Mouse (Mus musculus): Measurements from ENCODE around the gene Sgk1. TPM values are rescaled to one million over a fixed set of nuclear protein-coding genes. Genes with fewer than 3 reads are reported as not detected.
"Not testable (repeated sequence)": the region's sequence is repeated elsewhere in the genome, so short reads cannot be mapped to it uniquely, and the experiment has no call there.

Gene Sgk1
- total RNA-seq, 2 experiments from 2014 or later, result 64.4 to 65.5 TPM

DNA sequence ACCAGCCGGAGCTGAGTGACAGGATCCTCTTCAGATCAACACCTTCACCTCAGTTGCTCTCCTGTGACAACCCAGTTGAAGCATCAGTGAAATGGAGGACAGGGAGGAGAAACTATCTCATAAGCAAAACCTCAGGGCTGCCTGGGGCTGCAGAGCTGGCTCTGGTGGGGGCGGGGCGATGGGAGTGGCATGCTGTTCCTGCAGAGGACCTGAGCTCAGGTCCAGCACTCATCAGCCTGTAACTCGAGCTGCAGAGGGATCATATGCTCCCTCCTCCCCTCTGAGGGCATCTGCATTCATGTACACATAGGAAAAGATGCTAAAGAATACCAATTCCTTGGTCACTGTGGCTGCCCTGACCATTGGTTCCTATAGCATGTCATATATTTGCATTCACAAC lies 15.5 kb upstream of the Sgk1 start:
- DNase-seq (ENCODE audit: low spot score in 2 of 2), result no peak

DNA sequence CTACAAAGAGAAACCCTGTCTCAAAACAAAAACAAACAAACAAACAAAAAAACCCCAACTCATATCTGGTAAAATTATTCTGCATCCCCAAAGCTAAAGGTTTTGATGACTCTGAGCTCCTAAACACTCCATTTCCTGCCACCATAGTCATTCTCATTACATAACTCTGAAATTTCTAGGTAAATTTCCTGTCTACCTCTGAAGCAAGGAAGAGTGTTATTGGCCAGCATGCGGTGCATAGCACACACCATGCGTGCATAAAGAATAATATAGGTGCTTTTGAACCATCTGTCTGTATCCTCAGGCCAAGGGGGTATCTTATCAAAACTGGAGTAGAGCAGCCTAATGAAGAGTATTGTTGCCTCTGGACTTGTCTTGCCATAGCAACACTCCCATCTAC lies 13.8 kb upstream of the Sgk1 start:
- no peak for DNase-seq (ENCODE audit: low spot score in 2 of 2)

DNA sequence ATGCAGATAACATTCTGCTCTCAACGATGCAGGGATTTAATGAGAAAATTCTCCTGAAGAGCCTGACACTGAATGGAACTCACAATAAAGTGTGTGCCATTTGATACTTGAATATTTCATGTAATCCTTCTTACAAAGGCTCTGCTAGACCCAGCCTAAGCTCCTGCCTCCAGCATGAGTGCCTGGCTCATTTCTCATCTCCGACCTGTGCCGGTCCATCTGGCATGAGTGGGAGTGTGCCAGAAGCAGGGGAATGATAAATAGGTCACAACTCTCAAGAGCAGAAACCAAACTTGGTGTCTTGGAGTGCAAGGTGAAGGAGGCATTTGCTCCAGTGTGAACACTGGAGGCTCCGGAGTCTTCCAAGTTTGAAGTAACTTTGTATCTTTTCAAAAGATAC lies 13.4 kb upstream of the Sgk1 start:
- DNase-seq (ENCODE audit: low spot score in 2 of 2), result no peak

DNA sequence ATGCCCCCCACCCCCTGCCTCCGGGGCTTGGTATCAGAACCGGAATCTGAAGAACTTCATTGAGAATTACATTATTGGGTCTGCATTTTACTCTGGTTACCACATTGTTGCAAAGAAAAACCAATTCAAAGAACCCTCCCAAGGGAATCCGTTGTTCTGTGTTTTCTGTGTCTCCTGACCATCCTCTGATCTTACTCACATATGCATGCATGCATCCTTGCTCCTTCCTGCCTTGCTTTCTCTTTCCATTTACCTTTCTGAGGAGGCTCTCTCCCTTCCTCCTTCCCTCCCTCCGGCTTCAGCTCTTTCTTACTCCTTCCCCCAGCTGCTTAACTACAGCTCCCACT lies 174 bp upstream of the Sgk1 start:
- no peak for DNase-seq (ENCODE audit: low spot score in 2 of 2)

DNA sequence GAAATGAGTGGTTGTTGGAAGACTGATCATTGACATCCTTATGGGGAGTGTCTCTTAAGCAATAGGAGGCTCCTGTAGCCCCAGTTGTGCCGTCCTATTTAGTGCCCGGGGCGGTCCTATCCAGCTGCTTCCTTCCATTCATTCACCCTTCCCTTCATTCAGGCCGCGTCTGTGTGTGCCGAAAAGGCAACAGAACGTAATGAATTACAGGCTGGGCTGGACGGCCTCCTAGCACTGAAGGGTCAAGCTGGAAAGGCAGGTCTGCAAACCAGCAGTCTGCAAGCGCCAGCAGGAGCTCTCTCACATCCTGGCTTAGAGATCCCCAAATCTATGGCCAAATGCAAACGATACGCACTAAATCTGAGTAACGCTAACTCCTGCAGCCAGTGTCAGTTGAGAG lies 1.6 kb downstream of the Sgk1 start:
- DNase-seq (ENCODE audit: low spot score in 2 of 2), result peak; percentile 32 to 44

DNA sequence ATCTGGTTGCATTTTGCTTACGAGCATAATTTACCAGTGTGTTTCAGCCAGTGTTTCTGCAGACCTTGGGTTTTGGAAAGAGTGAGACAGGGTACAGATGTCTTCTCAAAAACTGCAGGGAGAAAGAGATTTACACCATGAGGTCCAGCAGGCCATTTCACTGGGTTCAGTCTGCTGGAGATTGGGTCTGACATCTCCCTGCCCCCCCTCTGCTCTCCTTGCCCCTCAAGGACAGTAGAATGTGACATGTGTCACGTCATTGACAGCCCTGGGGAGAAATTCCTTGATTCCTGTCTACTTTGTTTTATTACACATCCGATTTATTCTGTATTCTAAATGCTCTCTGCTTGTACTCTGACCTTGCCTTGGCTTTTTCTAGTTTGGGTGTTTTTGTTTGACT lies 2.5 kb downstream of the Sgk1 start:
- DNase-seq (ENCODE audit: low spot score in 2 of 2), result no peak

DNA sequence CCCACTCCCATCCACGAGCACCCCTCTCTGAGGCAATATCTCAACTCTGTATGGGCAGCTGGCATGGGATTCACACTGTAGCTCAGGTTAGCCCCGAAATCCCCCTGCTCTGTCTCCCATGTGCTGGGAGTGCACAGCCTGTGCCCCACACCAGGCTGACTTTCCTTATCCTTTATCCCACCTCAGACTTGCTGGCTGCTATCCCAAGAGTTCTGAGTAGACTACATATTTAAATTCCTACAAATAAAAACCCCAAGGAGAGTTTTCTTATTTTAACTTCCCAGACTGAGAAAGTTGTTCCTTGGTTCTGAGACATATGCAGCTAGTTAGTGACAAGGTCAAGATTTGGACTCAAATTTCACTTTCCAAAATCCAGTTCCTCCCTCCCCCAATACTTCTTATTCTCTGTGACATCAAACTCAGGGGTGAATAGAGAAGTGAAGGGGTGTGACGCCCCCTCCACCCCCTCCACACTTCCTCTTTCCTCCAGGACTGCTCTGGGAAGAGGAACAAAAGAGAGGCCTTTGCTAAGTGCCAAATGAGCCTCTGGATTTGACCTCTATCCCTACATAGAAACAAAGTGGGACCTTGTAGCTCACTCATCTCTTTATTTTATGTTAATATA lies 7.3 kb downstream of the Sgk1 start:
- DNase-seq (ENCODE audit: low spot score in 2 of 2), result no peak

DNA sequence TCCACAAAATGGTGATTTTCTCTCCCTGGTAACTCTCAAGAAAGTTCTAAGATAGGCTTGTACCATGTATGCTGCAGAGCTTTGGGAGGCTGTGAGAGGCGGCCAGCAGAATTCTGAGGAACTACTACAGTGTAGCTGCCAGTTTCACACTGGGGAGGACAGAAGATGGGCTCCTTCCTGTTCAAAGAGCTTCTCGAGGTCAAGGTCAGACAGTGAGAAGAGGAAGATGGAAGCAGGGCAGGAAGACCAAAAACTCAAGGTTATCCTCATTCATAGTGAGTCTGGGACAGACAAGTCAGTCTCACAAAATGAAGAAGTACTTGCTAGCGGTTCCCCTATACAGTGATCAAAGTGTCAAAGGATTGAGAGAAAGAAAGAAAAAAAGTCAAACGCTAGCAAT lies 8.3 kb downstream of the Sgk1 start:
- no peak for DNase-seq (ENCODE audit: low spot score in 2 of 2)

DNA sequence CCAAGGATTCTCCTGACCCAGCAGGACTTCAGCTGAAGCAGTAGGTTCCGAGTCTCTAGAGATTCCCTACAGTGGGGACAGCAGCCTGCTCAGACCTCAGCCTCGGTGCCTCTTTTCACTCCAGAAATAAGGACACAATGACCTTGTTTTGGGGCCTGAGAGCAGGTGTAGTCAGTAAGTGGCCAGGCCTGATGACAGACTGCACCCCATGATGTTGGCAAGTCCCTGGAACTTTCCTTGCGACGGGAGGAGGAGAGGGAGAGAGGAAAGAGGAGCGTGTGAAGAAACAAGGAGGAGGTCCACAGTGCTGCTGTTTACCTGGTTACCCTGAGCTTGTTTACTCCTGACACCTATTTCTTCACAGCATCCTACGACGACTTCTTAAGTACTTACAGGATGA lies 9.5 kb downstream of the Sgk1 start:
- DNase-seq (ENCODE audit: low spot score in 2 of 2), result no peak

DNA sequence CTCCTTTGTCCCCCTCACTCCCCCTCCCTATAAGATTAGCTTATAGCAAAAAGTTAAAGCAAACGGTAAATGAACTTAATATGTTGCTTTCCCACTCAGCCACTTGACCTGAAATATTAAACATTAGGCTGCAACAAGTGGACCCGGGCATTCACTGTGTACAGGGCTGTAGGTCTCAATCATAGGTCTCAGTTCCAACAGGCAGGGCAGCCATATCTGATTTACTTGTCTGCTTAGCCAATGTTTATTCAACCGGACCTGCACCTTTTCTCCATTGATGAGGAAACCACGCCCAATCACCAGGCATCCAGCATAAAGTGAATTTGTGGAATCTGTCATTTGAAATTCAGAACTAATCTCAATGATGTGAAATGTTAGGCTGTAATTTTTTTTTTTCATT lies 10.1 kb downstream of the Sgk1 start:
- DNase-seq (ENCODE audit: low spot score in 2 of 2), result no peak

DNA sequence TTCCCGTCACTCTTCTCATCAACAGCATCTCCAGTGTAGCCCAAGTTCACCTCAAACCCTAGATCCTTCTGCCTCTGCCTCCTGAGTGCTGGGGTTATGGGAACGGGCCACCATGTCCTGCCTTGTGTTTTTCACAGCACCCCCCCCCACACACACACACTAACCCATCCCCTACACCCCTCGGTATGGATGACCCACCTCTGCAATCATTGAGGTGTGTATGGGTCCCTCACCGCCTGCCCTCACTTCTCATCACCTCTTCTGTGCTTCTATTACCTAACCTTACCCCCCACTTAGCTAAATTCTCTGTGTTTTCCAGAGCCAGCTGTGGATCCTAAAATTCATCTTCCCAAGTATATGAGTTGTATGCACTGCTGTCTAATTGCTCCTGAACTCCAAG lies 16.4 kb downstream of the Sgk1 start:
- no peak for DNase-seq (ENCODE audit: low spot score in 2 of 2)

DNA sequence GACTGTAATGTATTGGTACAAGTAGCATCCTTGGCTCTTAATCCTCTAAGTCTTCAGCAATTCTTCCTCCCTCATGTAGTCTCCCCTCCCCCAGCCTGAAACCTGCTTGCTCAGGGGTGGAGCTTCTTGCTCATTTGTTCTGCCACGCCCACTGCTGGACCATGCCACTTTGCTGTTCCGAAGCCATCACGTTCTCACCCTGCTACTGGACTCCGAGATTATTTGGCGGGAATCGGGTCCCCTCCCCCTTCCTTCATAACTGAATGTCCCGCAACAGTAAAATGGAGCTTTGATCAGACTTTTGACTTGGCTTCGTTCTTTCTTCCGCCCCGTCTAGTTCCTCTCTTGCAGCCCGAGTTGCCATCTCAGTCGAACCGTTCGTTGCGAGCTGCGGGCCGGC lies 16.9 kb downstream of the Sgk1 start:
- DNase-seq (ENCODE audit: low spot score in 2 of 2), result not testable (repeated sequence)

DNA sequence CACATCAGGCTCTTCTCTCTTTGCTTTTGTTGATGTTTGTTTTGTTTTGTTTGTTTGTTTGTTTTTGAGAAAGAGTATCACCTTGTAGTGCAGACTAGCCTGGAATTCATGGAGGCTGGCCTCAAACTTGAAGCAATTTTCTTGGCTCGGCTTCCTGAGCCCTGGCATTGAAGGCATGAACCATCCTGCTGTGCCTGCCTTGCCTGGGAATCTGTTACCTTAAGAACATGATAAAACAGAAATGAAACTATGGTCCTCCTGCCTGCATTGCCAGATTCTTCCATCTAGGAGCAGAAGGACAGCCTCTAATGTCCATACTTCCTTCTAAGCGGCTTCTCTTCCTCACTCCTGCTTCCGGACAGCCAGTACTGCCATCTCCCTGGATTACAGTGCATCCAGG lies 17.4 kb downstream of the Sgk1 start:
- DNase-seq (ENCODE audit: low spot score in 2 of 2), result no peak

DNA sequence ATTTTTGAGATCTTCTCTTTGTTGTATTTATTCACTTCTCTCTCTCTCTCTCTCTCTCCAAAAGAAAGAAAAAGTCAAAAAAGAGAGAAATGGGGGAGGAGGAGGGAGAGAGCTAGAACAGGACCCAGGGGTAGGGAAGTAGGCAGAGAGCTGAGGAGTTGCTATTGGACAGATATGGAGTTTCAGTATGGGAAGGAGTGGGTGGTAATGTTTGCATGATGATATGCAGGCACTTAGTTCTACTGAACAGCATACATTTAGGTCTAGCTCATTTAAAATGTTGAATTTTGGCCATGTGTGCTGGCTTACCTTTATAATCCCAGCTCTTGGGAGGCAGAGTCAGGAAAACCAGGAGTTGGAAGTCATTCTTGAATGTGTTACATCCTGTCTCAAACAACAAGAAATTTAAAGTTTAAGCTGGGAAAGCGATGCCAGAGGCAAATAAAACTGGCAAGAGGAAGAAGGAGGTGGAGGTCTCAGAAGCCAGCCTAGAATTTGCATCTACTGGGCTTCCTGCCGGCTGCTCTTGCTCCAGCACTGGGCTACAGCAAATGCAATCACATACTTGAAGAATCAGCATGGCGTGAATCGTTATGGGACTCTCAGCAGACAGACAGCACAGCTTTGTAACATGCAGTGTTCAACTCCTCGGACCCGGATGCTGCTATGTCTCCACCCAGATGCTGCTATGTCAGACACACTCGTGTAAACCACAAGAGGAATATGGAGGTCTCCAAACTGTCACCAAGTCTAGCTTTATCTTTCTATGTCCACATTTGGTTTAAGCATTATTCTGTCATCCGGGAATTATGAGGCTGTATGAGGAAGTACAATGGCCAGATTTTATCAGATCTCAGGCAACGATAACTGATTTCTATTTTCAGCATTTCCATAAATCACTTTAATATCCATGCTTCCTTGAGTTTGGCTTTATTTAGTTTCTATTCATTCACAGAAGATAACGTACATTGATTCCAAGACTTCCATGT lies 20.5 kb downstream of the Sgk1 start:
- no peak for DNase-seq (ENCODE audit: low spot score in 2 of 2)

DNA sequence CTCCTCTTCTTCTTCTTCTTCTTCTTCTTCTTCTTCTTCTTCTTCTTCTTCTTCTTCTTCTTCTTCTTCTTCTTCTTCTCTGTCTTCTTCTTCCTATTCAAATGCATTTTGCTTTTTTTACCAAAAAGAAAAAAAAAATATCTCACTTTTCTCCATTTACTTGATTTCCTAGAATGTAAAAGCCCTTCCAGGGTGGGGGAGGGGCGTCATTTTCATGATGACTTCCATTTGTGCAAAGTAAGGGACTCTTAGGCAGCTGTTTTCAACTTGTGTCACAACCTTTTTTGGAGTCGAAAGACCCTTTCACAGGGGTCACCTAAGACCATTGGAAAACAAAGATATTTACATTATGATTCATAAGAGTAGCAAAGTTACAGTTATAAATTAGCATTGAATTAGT lies 22.2 kb downstream of the Sgk1 start:
- no peak for DNase-seq (ENCODE audit: low spot score in 2 of 2)

DNA sequence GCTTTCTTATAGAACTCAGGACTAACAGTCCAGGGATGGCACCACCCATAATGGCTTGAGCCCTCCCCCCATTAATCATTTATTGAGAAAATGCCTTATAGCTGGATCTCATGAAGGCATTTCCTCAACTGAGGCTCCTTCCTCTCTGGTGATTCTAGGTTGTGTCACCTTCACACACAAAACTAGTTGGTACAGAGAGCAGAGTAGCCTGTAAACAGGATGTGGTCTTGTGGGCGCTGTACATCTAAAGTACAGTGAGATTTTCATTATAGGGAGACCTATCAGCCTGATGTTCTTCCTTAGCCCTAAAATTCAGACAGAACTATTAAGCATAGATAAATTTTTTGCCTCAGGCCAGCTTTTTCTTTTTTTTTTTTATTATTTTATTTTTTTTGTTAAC lies 23.6 kb downstream of the Sgk1 start:
- DNase-seq (ENCODE audit: low spot score in 2 of 2), result no peak

DNA sequence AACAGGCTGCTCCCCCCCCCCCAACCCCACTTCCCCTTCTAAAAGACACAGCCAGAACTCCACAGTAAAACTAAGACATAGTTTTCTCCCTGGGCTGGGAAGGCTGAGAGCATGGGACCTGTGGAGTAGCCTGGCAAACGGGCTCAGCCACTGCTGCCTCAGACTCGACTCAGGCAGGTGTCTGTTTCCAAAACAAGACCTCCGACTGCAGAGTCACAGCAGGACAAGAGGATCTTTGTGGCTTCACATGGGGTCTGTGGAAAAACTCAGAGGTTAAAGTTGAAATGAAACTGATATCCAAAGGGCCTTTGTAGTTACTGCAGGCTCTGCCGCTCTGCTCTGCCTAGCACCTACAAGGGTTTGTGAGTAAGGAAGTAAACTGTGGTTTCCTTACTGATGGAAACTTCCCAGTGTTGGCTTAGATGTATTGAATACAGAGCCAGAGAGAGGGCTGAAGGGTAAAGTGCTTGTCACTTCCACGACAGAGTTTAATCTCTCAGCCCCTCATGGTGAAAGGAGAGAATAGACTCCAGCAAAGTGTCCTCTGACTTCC lies 25.0 kb downstream of the Sgk1 start:
- DNase-seq (ENCODE audit: low spot score in 2 of 2), result no peak

DNA sequence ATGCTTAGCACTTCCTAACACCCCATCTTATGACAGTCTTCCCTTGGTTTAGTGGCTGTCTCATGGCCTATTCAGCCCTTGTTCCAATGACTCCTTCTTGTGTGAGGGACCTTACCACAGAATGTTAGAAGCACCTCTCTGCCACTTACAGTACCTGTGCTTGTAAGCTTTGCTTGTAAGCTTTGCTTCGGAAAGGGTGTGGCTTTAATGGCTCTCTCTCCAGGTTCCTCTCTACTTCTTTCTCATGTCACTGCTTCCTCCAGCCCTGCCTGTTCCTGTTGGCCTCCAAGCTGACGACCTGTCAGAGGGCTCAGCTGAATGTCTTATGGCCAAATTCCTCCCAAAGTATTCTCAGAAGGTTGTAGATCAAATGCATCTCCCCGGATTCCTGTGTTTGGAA lies 25.8 kb downstream of the Sgk1 start:
- no peak for DNase-seq (ENCODE audit: low spot score in 2 of 2)

DNA sequence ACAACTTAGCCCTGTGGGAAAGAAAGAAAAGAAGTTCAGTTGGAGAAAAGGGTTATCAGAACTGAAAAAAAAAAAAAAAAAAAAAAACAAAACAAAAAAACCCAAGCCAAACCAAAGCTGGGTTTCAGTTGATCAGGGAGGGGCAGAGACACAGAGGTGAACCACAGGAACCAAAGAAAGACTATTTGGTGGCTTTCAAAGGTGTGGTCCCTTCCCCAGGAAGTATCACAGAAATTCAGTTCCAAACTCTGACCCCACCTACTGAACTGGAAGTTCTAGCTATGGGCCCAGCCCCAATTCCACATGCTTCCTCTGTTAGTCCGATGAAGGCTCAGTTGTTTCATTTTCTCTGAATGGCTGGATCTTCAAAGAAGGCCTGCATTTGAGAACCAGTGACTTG lies 26.7 kb downstream of the Sgk1 start:
- no peak for DNase-seq (ENCODE audit: low spot score in 2 of 2)

DNA sequence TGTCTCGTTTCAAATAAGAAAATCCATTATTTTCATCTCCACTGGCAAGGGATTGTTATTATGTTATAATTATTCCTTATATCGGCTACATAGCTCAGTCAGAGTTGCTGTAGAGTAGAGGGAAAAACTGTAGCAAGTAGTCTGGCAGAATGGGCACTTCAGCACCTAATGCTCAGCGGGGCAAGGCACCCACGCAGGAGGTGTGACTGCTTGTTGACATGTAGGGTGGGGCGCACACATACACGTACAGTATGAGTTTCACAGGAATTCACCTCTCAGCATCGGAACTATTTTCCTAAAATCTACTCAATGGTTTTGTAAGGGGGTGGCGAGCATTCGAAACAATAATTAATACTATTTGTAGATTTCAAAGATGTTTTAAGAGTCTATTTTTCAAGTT lies 28.4 kb downstream of the Sgk1 start:
- DNase-seq (ENCODE audit: low spot score in 2 of 2), result no peak

DNA sequence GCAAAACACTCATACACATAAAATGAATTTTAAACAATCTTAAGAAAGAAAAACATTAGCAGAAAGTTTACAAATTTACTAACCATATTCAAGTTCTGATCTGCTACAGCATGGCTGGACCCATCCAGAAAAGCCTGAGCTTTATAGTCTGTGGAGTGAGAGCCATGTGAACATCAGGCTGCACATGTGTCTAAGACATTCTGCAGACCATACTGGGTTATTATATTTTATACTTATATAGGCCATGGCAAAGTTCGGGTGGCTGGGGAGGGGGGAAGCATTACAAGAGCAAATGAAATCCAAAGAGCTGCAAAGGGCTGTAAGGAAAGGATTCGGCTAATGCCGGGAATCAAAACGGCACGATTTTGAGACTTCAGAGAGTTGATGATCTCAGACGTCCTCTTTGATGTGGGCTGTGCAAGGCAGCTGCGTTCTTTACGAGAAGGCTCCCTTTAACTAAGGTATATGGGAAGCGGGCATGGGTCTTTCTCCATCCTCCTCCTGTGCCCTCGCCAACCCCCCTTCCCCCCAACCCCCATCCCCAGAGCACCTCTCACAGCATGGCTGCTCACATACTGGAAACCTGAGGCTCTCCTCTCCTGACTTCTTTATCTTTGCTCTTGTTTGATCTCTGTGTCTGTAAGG lies 29.4 kb downstream of the Sgk1 start:
- no peak for DNase-seq (ENCODE audit: low spot score in 2 of 2)

DNA sequence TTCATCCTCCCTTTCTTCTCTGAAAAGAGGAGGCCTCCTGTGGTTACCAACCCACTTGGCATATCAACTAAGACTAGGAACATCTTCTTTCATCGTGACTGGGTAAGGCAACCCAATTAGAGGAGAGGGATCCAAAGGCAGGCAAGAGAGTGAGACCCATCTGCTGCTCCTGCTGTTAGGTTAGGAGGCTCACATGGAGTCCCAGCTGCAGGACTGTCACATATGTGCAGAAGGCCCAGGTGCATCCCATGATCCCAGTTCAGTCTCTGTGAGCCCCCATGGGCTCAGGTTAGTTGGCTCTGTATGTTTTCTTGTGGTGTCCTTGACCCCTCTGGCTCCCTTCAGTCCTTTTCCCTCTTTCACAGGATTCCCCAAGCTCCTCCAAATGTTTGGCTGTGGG lies 32.8 kb downstream of the Sgk1 start:
- DNase-seq (ENCODE audit: low spot score in 2 of 2), result no peak

Data from layer of hippocampus, postnatal 10 days (tissue).